Mouse (Mus musculus) midbrain, embryonic 13.5 days (tissue): ENCODE measurements around the gene Rsf1. TPM values are rescaled to one million over a fixed set of nuclear protein-coding genes. Genes with fewer than 3 reads are reported as not detected.

ENCODE experiments used
- ATAC-seq: fragments of 200-750 bp; cut with Nextera tagmentation; 2 replicates; pipeline ENCODE4 v1.8.0; 2017; ENCODE audit warnings: mild to moderate bottlenecking, moderate TSS enrichment, moderate library complexity
- H3K27ac ChIP-seq: fragments of 300-500 bp; sonication (generic); 2 replicates; pipeline ENCODE4 v1.5.1; 2015; ENCODE audit warnings: inconsistent platforms, mild to moderate bottlenecking, moderate library complexity
- H3K27me3 ChIP-seq: fragments of 300-500 bp; sonication (generic); 2 replicates; pipeline ENCODE4 v1.6.1; 2015; ENCODE audit warnings: mild to moderate bottlenecking, inconsistent platforms
- H3K36me3 ChIP-seq: fragments of 300-500 bp; sonication (generic); 2 replicates; pipeline ENCODE4 v1.6.1; 2015; ENCODE audit warnings: mild to moderate bottlenecking, inconsistent platforms
- H3K4me1 ChIP-seq: fragments of 300-500 bp; sonication (generic); replicated peaks from 2 replicates; pipeline ENCODE4 v1.6.1; 2015; ENCODE audit warnings: inconsistent platforms
- H3K4me2 ChIP-seq: fragments of 300-500 bp; sonication (generic); replicated peaks from 2 replicates; pipeline ENCODE4 v1.6.1; 2015; ENCODE audit warnings: moderate library complexity, mild to moderate bottlenecking, inconsistent platforms
- H3K4me3 ChIP-seq: fragments of 300-500 bp; sonication (generic); replicated peaks from 2 replicates; pipeline ENCODE4 v1.5.1; 2015; ENCODE audit warnings: mild to moderate bottlenecking, inconsistent platforms
- H3K9ac ChIP-seq: fragments of 300-500 bp; sonication (generic); replicated peaks from 2 replicates; pipeline ENCODE4 v1.6.1; 2015; ENCODE audit warnings: mild to moderate bottlenecking, inconsistent platforms
- H3K9me3 ChIP-seq: fragments of 300-500 bp; sonication (generic); 2 replicates; pipeline ENCODE4 v1.6.1; 2016; ENCODE audit warnings: mild to moderate bottlenecking, inconsistent platforms
- WGBS: fragments of 180-500 bp; shearing (Covaris S2); methylation state at CpG from one replicate; pipeline ENCODE4 v1.1.7; 2015; 5-methylcytosine and 5-hydroxymethylcytosine counted together
- polyA plus RNA-seq: library from polyadenylated mRNA; unstranded; fragments of >200 nt; fragmentation: Nextera tagmentation; extraction: Ambion mirVana; gene quantifications from 2 replicates; pipeline ENCODE4 v1.2.1, GENCODE M21; 2015

Gene Rsf1
- polyA plus RNA-seq, 1 experiment from 2014 or later = 35.6 TPM

- ATAC-seq = no peak
- peaks cover 16% of the 10 kb centered on the region for H3K36me3 ChIP-seq
- no peak overlapping the region; the same call in 1 of the 2 replicates for H3K4me2 ChIP-seq
- H3K4me3 ChIP-seq = no peak overlapping the region
- no peaks in the 10 kb centered on the region for H3K9me3 ChIP-seq
- no peak overlapping the region for H3K27ac ChIP-seq
- 30% methylated on average over 14 of the region's 14 CpGs for WGBS
- no peak overlapping the region for H3K9ac ChIP-seq
- H3K27me3 ChIP-seq = no peaks in the 10 kb centered on the region
- H3K4me1 ChIP-seq = peaks cover 16% of the 10 kb centered on the region
These were observed 149.3 kb downstream of the Rsf1 start for GRCm38 (mm10) chr7:97728666-97729614.

GRCm38 (mm10) chr7:97730427-97730826 is 150.7 kb downstream of the Rsf1 start:
- H3K9ac ChIP-seq = no peak overlapping the region
- ATAC-seq = no peak
- H3K9me3 ChIP-seq = no peaks in the 10 kb centered on the region
- no peak overlapping the region for H3K4me3 ChIP-seq
- H3K36me3 ChIP-seq = peaks cover 12% of the 10 kb centered on the region
- no peak overlapping the region for H3K4me2 ChIP-seq
- 33% methylated on average over 3 of the region's 3 CpGs for WGBS
- peaks cover 16% of the 10 kb centered on the region for H3K4me1 ChIP-seq
- H3K27me3 ChIP-seq = no peaks in the 10 kb centered on the region
- H3K27ac ChIP-seq = no peak overlapping the region

GRCm38 (mm10) chr7:97733606-97734005 is 153.9 kb downstream of the Rsf1 start:
- Histone ChIP-seq H3K4me1 (peaks cover 21% of the 10 kb centered on the region), H3K9me3 (no peaks in the 10 kb centered on the region), H3K27me3 (0 out of 2 replicates have a peak, but pooled peaks cover 9% of the 10 kb centered on the region), H3K36me3 (no peaks in the 10 kb centered on the region), H3K27ac (no peak overlapping the region), H3K4me3 (no peak overlapping the region), H3K4me2 (no peak overlapping the region), H3K9ac (no peak overlapping the region)
- ATAC-seq = no peak
- 85% methylated on average over 5 of the region's 5 CpGs for WGBS

- no peak for ATAC-seq
These were observed 155.3 kb downstream of the Rsf1 start for GRCm38 (mm10) chr7:97735021-97735420.

GRCm38 (mm10) chr7:97735886-97736420 is 156.3 kb downstream of the Rsf1 start:
- 35% methylated on average over 4 of the region's 4 CpGs for WGBS
- peaks cover 16% of the 10 kb centered on the region; the same call in 1 of the 2 replicates for H3K27me3 ChIP-seq
- no peaks in the 10 kb centered on the region for H3K9me3 ChIP-seq
- H3K9ac ChIP-seq = no peak overlapping the region
- H3K4me1 ChIP-seq = peaks cover 13% of the 10 kb centered on the region
- no peak overlapping the region for H3K27ac ChIP-seq
- no peaks in the 10 kb centered on the region for H3K36me3 ChIP-seq
- H3K4me2 ChIP-seq = no peak overlapping the region
- no peak for ATAC-seq
- H3K4me3 ChIP-seq = no peak overlapping the region

More at GRCm38 (mm10) chr7:97735021-97735420, 155.3 kb downstream of the Rsf1 start:
- no peak overlapping the region for H3K27ac ChIP-seq
- WGBS = 83% methylated on average over 8 of the region's 8 CpGs
- H3K36me3 ChIP-seq = no peaks in the 10 kb centered on the region
- H3K4me1 ChIP-seq = peaks cover 11% of the 10 kb centered on the region
- no peak overlapping the region for H3K9ac ChIP-seq
- H3K27me3 ChIP-seq = 0 out of 2 replicates have a peak, but pooled peaks cover 9% of the 10 kb centered on the region
- no peak overlapping the region for H3K4me3 ChIP-seq
- no peaks in the 10 kb centered on the region for H3K9me3 ChIP-seq
- no peak overlapping the region for H3K4me2 ChIP-seq

- H3K27ac ChIP-seq = no peak overlapping the region
- ATAC-seq = no peak
- H3K4me3 ChIP-seq = peak overlapping the region; percentile 65
- no peaks in the 10 kb centered on the region for H3K9me3 ChIP-seq
- no peaks in the 10 kb centered on the region for H3K36me3 ChIP-seq
- H3K9ac ChIP-seq = peak overlapping the region; percentile 73
- H3K4me2 ChIP-seq = peak overlapping the region; percentile 83
- H3K27me3 ChIP-seq = peaks cover 18% of the 10 kb centered on the region; the same call in 1 of the 2 replicates
- H3K4me1 ChIP-seq = peaks cover 15% of the 10 kb centered on the region
- WGBS = 5% methylated on average over 12 of the region's 12 CpGs
These were observed 157.6 kb downstream of the Rsf1 start for GRCm38 (mm10) chr7:97737256-97737637.

GRCm38 (mm10) chr7:97737638-97738456 is 158.2 kb downstream of the Rsf1 start, which contains the start of gene Aqp11:
Gene Aqp11, minus strand, starts transcription at chr7:97738289.
- no peak within 1 kb of the TSS; the same call in 1 of the 2 replicates for H3K27ac ChIP-seq
- H3K27me3 ChIP-seq = peaks cover 18% of the 10 kb centered on the region; the same call in 1 of the 2 replicates
- under 1% methylated on average over 46 of the region's 64 CpGs for WGBS

GRCm38 (mm10) chr7:97740948-97741347 is 161.3 kb downstream of the Rsf1 start:
- H3K4me1 ChIP-seq = peaks cover 15% of the 10 kb centered on the region
- no peak overlapping the region for H3K4me2 ChIP-seq
- H3K27ac ChIP-seq = no peak overlapping the region
- no peak overlapping the region for H3K4me3 ChIP-seq
- H3K9me3 ChIP-seq = no peaks in the 10 kb centered on the region
- 39% methylated on average over 10 of the region's 10 CpGs for WGBS
- H3K36me3 ChIP-seq = no peaks in the 10 kb centered on the region
- H3K9ac ChIP-seq = no peak overlapping the region
- H3K27me3 ChIP-seq = peaks cover 15% of the 10 kb centered on the region; the same call in 1 of the 2 replicates
- ATAC-seq = no peak

More at GRCm38 (mm10) chr7:97737638-97738456, 158.2 kb downstream of the Rsf1 start, which contains the start of gene Aqp11:
- H3K4me2 ChIP-seq = peak within 1 kb of the TSS; percentile 83
- ATAC-seq = peak; percentile 96
- no peaks in the 10 kb centered on the region for H3K36me3 ChIP-seq
- peaks cover 15% of the 10 kb centered on the region for H3K4me1 ChIP-seq
- H3K9me3 ChIP-seq = no peaks in the 10 kb centered on the region
- peak within 1 kb of the TSS; percentile 73 for H3K9ac ChIP-seq
- H3K4me3 ChIP-seq = peak within 1 kb of the TSS; percentile 65

GRCm38 (mm10) chr7:97741756-97742291 is 162.1 kb downstream of the Rsf1 start:
- H3K4me3 ChIP-seq = no peak overlapping the region
- no peak overlapping the region for H3K9ac ChIP-seq
- H3K27ac ChIP-seq = no peak overlapping the region
- H3K4me2 ChIP-seq = no peak overlapping the region
- peaks cover 14% of the 10 kb centered on the region; the same call in 1 of the 2 replicates for H3K27me3 ChIP-seq
- peaks cover 14% of the 10 kb centered on the region for H3K4me1 ChIP-seq
- H3K9me3 ChIP-seq = no peaks in the 10 kb centered on the region
- H3K36me3 ChIP-seq = no peaks in the 10 kb centered on the region
- no peak for ATAC-seq
- 2% methylated on average over 1 of the region's 1 CpGs for WGBS
